Mouse (Mus musculus) heart, adult 9 months (tissue): ENCODE results near the gene Bcr.

Source experiments
- DNase-seq, 2 experiments: peaks; one replicate each; pipeline ENCODE4 v3.0.0; 2022; ENCODE audit warnings: low spot score in 2 of 2

Bcr gene

DNA sequence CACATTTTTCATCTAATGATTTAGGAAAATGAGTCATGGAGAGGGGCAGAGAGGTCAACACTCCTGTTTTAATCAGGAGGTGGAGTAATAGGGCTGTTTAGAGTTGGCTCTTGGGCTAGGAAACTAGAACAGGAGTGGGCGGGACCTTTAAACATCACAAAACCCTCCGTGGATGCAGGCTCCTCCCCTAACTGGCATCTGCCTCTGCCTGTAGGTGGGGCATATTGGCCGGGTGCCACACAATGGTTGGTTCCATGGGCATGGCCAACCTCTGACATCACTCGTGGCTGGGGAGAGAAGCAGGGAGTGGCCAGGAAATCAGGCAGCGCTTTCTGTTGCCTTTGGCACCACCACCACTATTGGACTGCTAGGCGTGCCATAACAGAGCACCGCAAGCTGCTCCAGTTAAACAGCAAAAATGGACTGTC lies 68.9 kb downstream of the Bcr start:
- peak; percentile 73 to 82 for DNase-seq

DNA sequence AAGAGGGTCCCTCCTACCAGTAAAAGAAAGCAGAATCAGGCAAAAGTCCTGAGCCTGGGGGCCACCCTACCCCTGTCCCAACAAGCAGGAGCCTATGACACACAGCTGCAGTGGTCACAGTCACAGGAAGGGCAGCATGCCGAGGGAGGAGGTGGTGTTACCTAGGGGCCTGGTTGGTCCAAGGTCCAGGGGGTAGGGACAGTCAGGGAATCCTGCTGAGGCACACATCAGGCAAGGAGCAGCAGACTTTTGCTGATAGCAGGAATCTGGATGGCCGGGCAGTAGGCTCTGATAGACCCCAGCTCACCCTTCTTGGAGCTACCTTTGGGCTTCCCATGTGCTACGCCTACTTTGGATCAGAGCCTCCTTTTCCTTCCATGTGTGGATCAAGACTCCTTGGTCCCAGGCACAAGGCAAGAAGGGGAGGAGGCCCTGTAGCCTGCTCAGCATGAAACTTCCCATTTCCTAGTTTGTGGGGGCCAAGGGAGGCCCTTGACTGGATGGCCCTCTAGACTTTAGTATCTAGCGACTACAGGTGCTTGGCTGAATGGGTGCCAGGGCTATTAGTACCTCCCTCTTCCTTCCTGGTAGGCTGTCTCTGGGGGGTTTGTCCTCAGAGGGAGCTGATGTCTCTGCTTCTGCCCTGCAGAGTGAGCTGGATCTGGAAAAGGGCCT lies 70.1 kb downstream of the Bcr start:
- no peak for DNase-seq

DNA sequence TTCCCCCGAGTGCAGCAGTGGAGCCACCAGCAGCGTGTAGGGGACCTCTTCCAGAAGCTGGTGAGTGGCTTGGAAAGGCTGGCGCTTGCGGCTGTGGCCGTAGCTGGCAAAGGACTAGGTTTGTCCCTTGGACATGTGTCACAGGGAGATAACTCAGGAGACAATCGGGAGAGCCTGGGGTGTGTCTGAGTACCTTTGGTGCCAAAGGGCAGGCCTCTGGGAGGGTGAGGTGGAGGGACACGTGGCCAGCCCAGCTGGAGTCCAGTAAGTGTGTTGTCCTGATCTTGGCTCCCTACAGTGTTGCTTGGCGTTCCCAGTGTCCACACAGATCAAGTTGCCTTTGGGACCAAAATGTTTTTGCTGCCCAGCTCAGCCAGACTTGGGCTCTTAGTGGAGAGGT lies 71.2 kb downstream of the Bcr start:
- DNase-seq: peak; percentile 79

DNA sequence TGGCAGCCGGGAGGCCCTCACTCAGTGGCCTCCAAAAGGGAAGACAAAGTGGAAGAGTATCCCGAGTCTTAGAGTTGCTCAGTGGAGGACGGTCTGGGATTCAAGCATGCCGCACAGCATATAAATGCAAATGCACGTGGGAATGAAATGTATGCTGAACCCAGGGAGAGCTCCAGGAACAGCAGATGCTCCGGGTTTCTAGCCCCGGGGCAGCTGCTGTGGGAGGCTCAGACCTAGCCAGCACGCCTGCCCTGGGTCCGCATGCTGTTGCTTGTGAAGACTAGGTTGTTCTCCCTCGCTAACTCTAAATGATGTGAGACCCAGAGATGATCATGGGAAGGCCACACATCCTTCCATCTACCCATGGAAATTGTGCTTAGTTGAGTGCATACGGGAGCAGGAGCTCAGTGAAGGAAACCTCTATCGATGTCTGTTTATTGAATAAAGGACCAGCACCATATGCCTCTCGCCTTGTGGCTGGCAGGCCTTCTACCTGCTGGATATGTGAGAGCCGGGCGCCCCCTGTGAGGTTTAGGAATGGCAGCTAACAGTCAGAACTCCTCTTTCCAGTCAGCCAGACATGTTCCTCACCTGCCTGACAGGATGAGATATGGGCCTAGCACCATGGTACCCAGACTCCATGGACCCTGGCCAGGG lies 74.6 kb downstream of the Bcr start:
- DNase-seq: no peak

DNA sequence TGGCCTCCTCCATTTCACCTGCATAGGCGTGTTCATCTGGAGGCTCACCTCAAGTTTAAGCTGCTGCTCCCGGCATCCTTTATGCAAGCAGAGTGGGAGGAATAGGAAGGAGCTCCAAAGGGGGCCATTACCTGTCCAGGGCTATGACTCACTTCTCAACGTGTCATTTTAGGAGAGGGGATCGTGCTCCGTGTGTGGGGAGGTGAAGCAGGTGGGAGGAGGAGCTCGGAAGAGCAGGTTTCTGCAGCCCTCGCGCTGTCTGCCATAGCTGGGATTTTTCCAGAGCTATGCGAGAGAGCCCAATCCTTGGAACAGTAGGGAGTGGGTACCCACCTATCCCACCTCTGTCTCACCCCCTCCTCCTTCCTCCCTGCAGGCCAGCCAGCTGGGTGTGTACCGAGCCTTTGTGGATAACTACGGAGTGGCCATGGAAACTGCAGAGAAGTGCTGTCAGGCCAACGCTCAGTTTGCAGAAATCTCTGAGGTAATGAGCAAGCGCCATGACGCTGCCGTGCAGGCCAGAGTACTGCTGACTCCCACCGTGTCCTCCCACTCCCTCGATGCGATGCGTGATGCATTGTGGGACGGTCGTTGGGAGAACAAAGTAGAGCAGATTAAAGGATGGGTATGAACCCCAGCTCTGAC lies 75.2 kb downstream of the Bcr start:
- DNase-seq: no peak

DNA sequence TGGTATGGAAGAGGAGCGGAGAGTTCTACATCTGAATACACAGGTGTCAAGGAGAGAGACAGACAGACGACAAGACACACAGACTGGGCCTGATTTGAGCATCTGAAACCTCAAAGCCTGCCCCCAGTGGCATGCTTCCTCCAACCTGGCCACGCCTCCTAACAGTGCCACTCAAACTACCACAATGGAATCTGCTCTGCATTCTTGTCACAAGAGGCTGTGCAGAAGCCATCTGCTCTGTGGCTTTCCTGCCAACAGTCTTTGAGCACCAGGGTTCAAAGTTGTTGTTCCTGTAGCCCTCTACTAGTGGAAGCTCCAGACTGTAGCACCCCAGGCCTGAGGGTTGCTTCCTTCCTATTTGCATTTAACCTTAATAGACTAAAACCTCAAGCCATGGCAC lies 76.8 kb downstream of the Bcr start:
- DNase-seq: no peak

DNA sequence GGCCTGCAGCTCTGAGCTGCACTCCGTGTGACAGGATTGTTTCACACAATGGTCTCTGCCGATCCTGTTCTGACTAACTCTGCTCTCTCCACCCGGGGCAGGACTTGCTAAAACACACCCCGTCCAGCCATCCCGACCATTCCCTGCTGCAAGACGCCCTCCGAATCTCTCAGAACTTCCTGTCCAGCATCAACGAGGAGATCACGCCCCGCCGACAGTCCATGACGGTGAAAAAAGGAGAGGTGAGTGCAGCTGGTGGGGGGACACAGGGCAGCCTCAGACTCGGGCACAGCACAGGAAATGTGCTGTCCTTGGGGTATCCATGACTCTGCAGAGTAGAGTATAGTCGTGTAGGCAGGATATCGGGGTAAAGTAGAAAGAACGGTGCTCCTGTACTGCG lies 84.8 kb downstream of the Bcr start:
- DNase-seq: no peak

DNA sequence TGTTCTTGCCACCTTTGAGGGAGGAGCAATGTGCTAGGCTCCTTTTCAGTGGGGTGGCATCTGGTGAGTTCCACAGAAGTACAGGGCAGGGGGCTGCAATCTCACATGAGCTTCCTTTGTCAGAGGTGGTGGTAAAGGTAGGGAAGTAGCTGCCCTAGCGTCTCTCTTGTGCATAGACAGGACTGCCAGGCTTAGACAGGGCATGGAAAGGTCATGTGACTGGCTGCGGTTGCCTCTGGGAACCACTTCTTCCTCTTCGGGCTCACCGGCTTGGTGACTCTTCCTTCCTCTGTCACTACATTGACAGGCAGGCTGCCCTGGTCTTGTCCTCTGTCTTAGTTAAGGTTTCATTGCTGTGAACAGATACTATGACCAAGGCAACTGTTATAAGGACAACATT lies 85.6 kb downstream of the Bcr start:
- no peak for DNase-seq

DNA sequence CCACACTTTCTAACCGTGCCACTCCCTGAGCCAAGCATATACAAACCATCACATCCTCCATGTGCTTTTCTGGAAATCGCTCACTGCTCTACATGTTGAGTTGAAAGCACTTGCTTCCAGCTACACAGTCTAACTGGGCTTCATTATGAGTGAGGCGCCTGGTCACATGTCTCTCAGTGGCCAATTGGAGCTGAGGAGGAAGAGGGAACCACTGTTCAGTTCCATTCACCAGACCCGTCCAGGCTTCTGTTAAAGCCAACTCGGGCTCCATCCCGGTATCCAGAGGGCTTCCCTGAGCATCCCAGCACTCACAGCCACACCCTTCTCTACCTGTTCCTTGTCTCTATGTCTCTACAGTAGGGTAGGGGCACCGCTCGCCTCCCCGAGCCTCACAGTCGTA lies 86.2 kb downstream of the Bcr start:
- DNase-seq: no peak

DNA sequence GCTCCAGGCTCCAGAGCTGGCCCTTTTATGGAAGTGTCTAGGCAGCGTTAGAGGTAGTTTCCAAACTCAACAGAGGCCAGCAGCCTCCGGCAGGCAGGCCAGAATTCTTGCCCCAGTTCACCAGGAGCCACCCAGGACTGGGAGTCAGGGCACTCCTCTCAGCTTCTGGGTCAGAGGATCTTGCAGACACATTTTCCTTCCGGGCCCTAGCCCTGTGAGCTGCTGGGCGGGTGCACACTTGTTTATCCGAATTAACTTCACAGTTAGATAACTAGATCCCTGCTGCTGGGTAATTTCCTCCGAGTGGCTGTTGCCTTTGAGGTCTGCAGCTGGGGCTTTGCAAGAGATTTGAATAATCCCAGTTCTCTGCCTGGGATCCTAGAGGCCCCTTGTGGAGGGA lies 87.9 kb downstream of the Bcr start:
- DNase-seq: peak; percentile 28 to 30

DNA sequence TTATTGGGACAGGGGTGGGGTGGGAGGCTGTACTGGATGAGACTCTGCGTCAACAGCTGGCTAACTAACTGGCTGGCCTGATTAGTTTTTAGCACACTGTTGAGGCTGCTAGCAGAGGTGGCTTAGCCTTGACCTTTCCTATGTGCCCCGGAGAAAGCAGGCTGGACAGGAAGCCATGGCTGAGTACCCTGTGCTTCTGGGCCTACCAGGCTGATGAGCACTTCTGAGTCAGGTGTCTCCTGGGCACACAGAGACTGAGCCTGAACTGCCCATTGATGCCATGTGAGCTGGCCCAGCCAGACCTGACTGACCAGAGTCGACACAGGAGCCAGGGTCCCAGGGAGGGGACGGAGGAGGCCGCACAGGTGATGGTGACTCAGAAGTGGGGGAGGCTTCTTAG lies 90.0 kb downstream of the Bcr start:
- DNase-seq: no peak

DNA sequence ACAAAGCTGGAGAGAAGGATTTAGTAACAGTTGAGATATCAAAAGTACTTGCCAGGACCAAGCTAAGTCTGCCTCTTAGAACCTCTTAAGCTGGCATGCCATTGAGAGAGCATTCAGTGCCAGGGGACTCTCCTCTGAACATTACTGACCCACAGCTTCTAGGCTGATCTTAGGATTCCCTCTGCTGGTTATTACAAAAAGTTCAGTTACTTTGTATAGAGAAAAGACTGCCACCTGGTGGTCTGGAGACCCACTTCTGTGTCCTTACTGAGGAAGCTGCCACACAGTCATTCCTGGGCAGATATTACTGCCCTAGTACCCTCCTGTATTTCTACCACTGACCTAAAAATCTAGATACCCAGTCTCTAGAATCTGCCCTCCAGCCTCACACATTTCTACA lies 90.9 kb downstream of the Bcr start:
- DNase-seq: peak; percentile 81 to 90

DNA sequence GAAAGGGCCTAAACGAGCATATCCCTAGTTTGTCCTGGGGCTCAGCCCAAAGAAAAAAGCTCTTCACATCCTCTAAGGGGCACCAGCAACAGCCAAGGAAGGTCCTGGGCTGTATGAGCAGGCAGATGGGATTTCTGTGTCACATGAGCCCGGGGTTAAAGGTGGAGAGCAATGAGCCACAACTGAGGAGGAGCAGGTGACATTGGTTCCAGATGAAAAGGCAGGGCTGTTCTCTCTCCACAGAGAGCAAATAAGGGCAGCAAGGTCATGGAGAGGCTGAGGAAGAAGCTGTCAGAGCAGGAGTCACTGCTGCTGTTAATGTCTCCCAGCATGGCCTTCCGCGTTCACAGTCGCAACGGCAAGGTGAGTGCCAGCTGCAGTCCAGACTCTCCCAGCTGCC lies 96.4 kb downstream of the Bcr start:
- DNase-seq: no peak

DNA sequence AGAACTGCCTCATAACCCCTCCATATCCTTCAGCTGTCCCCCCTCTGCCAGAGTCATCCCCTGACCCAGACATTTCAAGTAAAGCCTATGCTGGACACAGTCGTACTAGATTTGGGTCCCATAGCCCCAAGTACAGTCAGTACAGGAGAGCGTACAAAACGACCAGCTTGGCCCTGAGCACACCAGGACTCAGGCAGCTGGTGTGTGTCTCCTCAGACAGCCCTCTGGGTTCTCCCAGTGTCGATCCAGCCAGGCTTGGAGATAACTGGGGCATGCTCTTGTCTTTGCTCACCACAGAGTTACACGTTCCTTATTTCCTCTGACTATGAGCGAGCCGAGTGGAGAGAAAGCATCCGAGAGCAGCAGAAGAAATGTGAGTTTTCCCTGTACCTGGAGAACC lies 97.3 kb downstream of the Bcr start:
- no peak for DNase-seq

DNA sequence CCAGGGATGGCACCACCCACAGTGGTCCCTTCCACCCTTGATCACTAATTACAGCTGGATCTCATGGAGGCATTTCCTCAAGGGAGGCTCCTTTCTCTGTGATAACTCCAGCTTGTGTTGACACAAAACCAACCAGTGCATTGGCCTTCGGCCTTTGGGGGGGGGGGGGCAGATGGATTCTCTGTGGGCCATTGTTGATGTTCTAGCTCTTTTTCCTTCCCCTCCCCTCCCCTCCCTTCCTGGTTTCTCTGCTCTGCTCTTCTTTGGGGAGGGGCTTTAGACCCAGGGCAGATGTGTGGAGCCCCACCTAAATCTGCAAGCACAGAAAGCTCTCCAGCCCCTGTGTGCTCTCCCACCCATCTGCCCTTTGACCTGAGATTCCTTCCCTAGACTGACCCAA lies 98.0 kb downstream of the Bcr start:
- DNase-seq: no peak

DNA sequence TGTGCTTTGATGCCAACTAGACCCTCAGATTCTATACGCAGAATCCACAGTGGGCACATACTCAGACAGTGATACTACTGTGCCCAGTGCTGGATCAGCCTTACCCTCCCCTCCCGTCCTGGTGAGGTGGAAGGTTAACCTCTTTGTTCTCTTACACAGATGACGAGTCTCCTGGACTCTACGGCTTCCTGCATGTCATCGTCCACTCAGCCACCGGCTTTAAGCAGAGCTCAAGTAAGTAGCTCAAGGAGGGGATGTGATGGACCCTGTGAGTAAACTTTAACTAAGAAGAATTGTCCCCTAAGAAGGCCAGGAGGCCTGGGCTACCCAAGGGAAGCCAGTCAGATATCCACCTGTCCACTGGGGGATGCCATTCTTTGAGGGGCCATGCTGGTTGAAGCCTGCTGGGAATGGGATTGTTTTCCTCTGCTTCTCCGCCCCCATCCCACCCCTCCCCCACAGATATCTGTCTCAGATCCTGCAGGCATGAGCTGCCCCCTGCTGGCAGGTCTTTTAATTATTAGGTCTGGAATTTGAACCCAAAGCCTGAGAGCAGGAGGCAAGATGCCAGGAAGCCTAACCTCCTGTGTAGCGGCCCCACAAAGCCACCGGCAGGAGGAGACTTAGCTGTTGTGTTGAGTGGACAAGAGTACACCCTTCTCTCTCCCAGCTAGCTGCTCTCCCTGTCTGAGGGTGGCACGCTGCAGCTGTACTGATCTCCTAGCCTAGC lies 99.9 kb downstream of the Bcr start:
- DNase-seq: no peak

DNA sequence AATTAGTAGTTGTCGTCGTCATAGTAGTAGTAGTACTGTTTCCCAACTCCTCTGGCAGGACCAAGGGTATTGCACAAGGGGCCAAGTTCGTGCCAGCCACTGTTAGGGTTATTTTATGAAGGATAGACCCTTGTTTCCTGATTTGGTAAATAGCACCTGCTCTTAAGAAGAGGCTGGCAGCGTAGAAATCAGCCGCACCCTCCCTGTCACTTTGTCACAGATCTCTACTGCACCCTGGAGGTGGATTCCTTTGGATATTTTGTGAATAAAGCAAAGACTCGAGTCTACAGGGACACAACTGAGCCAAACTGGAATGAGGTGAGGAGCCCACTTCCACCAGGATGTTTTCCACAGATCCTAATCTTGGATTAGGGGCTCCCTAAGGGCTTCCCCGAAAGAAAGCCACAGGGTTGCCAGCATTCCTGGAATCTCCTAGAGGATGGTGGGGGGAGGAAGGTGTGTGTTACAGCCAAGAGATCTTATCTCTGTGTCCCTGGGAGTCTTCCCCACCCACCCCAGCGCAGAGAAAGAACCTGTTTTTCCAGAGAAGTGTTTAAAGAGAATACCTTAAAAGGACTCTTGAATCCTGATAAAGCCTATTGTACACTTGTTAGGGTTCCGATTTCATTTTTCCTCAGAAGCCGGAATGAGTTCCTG lies 105.6 kb downstream of the Bcr start:
- peak in 1 of 2 experiments; percentile 30 for DNase-seq

DNA sequence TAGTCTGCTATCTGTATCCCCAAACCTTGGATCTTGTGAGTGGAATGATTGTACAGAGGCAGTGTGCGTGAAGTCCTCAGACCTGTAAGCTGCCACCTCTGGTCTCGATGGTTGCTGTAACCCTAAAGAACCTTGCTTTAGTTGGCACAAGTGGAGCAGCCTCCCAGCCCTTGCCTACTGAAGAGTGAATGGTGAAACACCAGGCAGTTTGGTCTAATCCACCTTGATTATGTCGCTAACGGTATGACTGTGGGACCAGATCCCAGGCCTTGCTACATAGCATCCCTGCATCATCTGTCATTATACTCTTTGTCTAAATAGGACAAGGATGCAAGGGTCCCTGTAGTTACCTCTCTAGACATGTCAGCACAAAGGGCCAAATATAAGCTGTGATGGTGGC lies 106.2 kb downstream of the Bcr start:
- no peak for DNase-seq

DNA sequence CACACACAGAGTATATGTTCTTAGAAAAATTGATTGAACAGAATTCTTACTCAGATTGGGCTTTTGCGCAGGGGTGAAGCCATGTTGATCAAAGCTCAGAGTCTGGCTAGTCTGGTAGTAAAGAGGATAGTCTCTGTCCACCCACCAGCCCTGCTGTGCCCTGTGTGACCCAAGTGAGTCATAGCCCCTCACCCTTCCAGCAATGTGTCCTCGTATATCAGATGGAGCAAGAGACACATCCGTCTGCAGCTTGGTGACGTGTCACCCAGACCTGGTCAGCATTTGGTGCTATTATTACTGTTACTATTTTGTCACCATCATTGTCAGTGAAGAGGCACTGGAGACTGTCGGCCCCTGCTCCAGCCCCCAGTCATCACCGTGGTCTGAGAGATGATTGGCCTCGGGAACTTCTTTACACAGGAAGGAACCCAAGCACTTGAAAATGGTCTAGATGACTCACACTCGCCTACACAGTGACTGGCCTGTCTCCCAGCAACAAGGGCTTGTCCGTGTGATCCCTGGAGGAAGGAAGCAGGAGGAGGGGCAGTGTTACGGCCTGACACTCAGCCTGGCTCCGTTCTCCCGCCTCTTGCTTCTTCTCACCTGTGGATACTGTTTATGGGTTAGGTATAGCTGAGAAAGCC lies 109.9 kb downstream of the Bcr start:
- peak; percentile 62 to 78 for DNase-seq

DNA sequence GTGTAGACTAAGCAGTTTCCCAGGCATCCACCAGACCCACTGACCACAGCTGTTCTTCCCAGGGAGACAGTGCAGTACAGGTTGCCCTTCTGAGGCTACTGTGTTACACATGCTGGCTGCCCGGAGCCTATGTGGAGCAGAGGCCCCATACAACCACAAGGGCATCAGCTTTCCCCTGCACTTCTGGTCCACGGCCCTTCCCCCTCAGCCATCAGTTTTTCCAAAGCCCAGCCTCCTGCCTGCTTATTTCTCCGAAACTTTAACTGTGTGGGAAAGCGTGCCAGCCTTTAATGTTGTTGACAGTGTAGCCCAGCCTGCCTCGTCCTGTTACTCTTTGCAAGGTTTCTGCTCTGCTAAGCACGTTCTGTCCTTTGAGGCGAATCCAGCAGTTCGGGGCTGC lies 112.7 kb downstream of the Bcr start:
- DNase-seq: no peak

DNA sequence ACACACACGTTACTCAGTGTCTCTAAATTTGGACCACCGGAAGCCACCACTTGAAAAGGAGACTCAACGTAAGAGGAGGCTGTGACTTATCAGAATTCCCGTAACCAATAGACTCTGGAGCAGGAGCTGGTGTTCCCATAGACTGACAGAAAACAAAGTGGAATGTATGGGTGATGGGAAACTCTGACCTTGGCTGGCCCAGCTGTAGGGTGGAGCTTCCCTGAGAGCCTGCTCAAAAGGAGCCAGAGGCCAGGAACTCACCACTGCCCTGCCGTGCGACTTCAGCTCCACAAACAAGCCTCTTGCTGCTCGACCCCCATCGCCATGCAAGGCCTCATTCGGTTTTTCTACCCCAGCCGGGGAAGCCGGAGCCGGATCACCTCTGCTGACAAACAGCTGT lies 113.3 kb downstream of the Bcr start:
- peak; percentile 31 to 40 for DNase-seq

DNA sequence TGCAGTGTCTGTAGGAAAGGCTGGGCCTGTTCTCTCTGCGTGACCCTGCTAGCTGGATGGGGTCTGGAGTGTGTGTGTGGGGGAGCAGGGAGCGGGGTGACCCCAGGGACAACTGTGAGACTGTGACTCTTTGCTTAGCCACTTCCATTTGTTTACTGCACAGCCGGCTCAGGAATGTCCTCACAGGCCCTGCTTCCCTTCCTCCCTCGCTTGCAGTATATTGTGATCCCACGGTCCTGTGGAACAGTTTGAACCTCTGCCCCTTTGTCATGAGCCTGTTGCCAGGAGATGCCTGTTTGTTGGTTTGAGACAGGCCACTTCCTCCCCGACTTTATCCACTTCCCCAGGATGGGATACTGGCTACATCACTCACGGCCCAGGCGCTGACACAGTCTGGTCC lies 116.1 kb downstream of the Bcr start:
- peak; percentile 25 to 37 for DNase-seq
